Mouse (Mus musculus): ENCODE results near the gene Jmy. TPM values are rescaled to one million over a fixed set of nuclear protein-coding genes. Genes with fewer than 3 reads are reported as not detected.

Jmy gene
- polyA plus RNA-seq, 1 experiment from 2014 or later = 2.8 TPM

Other genes with a start within 250 kb of the Jmy start
- gene Homer1, start 200.2 kb downstream of the Jmy start, polyA plus RNA-seq (2015; fragmentation: Nextera tagmentation; extraction: Ambion mirVana) = 2.3 and 2.4 TPM in 2 replicates
- 132 and 139 TPM in 2 replicates for gene Bhmt, start 138.2 kb upstream of the Jmy start, polyA plus RNA-seq (2015; fragmentation: Nextera tagmentation; extraction: Ambion mirVana)
- 35.7 and 40.9 TPM in 2 replicates for gene Bhmt2, start 174.5 kb upstream of the Jmy start, polyA plus RNA-seq (2015; fragmentation: Nextera tagmentation; extraction: Ambion mirVana)
- 17.2 and 19.8 TPM in 2 replicates for gene Dmgdh, start 174.6 kb upstream of the Jmy start, polyA plus RNA-seq (2015; fragmentation: Nextera tagmentation; extraction: Ambion mirVana)